Mouse (Mus musculus): ENCODE data around the gene Ptbp3.

Gene Ptbp3

DNA sequence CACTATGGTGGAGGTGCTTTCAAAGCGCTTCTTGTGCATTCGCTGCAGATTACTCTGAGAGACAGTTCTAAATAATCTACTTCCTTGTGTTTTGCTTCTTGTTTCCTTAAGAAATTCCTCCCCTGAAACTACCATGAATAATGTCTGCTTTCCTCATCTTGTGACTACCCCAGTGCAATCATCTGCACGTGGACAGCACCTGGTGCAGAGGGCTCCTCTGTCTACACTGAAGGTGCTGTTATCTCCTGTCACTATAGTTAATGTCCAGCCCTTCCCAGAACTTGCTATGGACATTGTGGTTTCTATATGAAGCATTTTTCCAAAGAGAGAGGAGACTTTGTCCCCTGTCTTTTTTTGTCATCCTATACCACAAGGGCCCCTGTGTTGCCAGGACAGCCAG is 4.4 kb upstream of the Ptbp3 start:
- DNase-seq: no peak

GRCm38 (mm10) chr4:59552835-59553234 is 3.7 kb upstream of the Ptbp3 start:
- DNase-seq: no peak

- DNase-seq: no peak
These were observed 2.7 kb upstream of the Ptbp3 start for GRCm38 (mm10) chr4:59551901-59552300.

DNA sequence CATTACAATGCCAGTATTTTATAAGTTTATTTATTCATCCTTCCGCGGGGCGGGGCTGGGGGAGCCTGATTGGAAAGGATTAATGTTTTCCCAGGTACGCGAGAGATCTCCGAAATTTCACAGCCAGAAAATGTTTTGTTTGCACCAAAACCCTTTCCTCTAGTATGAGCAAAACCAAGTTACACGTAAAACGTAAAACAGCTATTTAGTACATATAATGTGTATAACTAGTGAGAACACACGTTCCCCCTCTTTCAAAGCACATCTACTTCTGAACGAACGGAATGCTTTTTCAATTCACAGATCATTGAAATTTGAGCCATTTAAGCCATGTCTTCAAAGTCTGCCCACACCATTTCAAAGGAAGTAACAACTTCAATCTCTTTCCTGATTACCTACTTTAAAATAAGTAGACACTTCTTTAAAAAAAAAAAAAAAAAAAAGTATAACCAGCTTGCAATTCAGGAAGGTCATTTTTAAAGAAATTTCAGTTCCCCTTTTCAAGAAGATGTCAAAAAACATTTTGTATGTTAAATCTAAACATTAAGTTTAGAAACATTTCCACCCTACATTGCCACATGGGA is 905 bp upstream of the Ptbp3 start:
- DNase-seq: no peak

- DNase-seq: peak; percentile 67
These were observed 497 bp downstream of the Ptbp3 start for GRCm38 (mm10) chr4:59548560-59549174.

DNA sequence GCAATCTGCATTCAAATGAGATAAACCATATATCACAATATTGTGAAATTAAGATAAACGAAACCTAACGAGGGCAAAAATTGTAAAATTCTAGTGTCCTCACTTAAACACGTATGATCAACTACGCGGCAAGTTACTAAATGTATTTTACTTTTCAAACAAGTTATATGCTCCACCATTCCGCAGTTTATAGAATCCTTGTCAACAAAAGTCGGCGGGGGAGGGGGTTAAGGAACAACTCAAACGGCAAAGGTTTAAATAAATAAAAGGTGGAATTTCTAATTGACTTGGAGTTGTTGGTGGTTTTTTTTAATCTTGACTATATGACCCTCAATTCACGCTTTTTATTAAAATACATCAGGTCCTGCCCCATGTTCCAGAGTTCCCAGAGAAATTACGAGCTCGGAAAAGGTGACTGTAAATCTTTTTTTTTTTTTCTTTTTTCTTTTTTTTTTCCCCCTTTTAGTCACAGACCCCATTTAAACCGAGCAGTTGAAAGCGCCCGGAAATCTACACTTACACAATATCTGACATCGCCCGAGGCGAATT is 1.1 kb downstream of the Ptbp3 start:
- no peak for DNase-seq

DNA sequence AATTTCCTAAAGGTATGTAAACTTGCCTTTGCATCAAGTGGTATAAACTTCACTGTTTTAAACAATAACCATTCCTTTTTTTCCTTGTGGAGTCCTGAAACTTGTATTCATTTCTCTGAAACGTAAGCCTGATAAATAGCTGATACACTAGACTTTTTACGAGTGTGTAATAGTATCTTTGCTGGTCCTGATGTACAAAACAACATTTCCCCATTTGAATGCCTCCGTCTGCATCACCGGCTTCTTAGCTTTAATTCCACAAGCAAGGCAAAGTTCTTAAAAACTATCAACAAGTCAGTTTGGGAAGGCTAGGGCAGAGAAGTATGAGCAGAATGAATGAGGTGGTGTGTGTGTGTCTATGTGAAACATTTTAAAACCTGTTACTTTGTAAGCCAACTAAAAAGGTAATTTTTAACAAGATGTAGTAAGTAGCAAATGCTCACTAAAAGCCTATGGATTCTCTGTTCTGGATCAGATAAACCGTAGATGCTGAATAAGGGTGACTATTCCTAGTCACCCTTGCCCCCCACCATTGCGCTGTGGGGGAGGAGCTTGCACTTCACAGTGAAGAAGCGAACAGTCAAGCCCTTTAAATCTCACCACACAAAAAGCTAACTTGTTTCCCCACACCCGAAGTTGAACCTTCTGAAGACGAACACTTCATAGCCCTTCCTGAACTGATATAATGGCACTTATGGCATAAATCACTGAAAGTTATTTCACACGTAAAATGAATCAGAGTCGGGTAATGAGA is 1.9 kb downstream of the Ptbp3 start:
- no peak for DNase-seq

GRCm38 (mm10) chr4:59546285-59547071 is 2.7 kb downstream of the Ptbp3 start:
- no peak for DNase-seq

- no peak for DNase-seq
These were observed 4.5 kb downstream of the Ptbp3 start for GRCm38 (mm10) chr4:59544654-59545053.

DNA sequence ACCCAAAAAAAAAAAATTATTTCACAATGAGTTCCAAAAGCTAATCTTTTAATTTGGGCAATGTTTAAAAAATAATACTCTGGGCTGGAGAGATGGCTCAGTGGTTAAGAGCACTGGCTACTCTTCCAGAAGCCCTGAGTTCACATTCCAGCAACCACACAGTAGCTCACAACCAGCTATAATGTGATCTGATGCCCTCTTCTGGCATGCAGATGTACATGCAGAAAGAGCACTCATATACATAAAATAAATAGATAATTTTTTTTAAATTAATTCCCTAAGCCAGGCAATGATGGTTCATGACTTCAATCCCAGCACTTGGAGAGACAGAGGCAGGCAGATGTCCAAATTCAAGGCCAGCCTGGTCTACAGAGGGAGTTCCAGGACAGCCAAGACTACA is 6.2 kb downstream of the Ptbp3 start:
- DNase-seq: no peak

DNA sequence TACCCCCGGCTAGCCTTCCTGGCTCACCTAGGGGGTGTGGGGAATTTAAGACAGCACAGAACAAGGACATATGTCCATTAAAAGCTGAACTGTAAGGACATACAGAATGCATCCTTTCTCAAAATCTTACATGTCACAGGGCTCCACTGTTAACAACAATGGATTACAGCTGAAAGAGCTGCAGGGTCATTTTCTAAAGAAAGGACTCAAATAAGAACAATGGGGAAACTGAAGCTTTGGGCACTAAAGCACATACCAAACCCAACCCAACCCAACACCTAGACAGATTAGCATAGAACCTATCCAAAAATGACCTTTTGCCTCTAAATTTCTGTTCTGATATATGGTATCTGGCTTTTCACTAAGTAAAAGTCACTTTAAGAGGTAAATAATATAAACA is 12.9 kb downstream of the Ptbp3 start:
- no peak for DNase-seq

GRCm38 (mm10) chr4:59535624-59536023 is 13.5 kb downstream of the Ptbp3 start:
- no peak for DNase-seq

- DNase-seq: no peak
These were observed 15.9 kb downstream of the Ptbp3 start for GRCm38 (mm10) chr4:59533268-59533667.

- no peak for DNase-seq
These were observed 18.0 kb downstream of the Ptbp3 start for GRCm38 (mm10) chr4:59531172-59531571.

- no peak for DNase-seq
These were observed 21.7 kb downstream of the Ptbp3 start for GRCm38 (mm10) chr4:59527470-59527869.

DNA sequence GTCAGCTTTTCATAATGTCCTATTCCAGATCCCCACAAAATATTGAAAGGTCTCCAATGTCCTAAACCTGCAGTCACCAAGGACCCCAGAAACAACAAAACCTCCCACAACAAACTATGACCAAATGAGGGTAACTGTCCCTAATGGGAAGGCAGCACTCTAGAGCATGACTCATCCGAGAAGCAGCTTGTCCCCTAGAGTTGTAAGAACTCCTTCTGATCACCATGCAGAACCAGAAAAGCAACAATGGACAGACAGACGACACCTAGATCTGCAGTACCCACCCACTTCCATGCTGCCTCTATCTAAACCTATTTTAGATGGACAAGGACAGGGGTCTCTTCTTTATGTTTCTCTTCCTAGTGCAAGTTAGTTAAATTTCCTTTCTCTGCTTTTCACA is 22.4 kb downstream of the Ptbp3 start:
- DNase-seq: no peak

DNA sequence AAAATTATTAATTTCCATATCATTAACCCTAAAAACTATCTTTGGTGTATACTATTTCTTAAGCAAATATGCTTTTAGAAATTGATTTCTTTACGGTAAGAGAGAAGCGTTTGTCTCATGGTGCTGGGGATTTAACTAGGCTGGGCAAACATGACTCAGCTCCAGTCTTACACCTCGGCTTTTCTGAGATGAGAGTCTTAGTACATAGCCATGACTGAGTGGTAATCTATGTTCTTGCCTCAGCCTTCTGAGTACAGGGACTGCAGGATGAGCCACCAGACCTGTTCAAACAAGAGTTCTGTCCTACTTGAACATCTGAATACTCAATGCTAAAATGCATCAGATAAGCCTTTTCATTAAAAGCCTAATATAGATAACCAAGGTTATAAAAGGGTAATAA is 24.3 kb downstream of the Ptbp3 start:
- DNase-seq: no peak

DNA sequence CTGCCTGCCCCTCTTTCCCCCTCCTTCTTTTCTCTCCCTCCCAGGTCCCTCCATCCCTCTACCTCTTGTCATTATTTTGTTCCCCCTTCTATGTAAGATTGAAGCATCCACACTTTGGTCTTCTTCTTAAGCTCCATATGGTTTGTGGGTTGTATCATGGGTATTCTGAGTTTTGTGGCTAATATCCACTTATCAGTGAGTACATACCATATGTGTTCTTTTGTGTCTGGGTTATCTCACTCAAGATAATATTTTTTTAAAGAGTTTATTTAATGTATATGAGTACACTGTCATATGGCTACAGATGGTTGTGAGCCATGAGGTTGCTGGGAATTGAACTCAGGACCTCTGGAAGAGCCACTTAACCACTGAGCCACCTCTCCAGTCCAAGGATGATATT is 38.8 kb downstream of the Ptbp3 start:
- no peak for DNase-seq

GRCm38 (mm10) chr4:59509558-59509957 is 39.6 kb downstream of the Ptbp3 start:
- DNase-seq: no peak

DNA sequence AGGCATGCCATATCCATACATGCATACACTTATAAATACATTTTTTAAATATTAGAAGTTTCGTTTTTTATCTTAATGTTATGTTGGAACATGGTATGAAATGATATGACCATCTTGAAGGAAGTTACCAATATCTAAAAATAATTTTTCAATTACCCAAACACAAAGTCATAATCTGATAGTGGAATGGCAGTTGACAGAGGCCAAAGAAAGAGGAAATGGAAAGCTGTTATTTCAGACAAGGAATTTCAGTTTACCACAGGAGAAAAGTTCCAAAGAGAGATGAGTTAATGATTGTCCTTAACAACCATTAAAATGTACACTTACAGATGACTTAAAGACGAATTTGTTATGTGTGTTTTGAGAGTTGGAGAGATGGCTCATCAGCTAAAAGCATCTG is 41.4 kb downstream of the Ptbp3 start:
- DNase-seq: no peak

DNA sequence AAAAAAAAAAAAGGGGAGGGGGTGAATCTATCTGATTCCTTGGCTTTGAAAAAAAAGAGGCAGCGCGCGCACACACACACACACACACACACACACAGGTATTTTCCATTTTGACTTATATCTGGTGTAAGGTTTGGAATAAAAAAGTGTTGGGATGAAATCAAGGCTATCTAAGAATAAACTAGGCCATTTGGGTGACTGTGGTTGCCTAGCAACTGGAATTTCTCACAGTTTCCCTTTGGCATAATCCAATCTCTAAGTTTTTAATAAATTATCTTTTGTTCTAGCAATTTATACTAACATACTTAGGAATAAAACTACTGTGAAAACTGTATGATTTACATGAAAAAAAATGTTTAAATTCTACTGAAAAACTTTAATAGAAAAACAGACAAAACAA is 42.5 kb downstream of the Ptbp3 start:
- DNase-seq: no peak

- no peak for DNase-seq
These were observed 43.7 kb downstream of the Ptbp3 start for GRCm38 (mm10) chr4:59505481-59505880.

- DNase-seq: no peak
These were observed 58.1 kb downstream of the Ptbp3 start for GRCm38 (mm10) chr4:59491097-59491496.

Measured in kidney, adult 11 months (tissue).